Mouse (Mus musculus): ENCODE results near the gene Rab3gap2. TPM values are rescaled to one million over a fixed set of nuclear protein-coding genes. Genes with fewer than 3 reads are reported as not detected.

The Rab3gap2 gene
- polyA plus RNA-seq, 1 experiment: 44.9 TPM

GRCm38 (mm10) chr1:185335231-185335765 is 131.4 kb downstream of the Rab3gap2 start:
- TF ChIP-seq POLR2A (IDR thresholded peaks at IDR 0.05; ENCODE audit: borderline replicate concordance, extremely low read depth, insufficient read depth, insufficient read length, poor library complexity, severe bottlenecking): no peak
- TF ChIP-seq CTCF (IDR thresholded peaks at IDR 0.05; ENCODE audit: borderline replicate concordance, extremely low read depth, insufficient read depth, insufficient read length): no peak
- DNase-seq (ENCODE audit: low read depth): no peak

Other genes starting within 250 kb of the Rab3gap2 start
- gene Mark1, start 204.5 kb upstream of the Rab3gap2 start, polyA plus RNA-seq (2012; rRNA removed): 37.7 and 63.8 TPM in 2 replicates
- 18.2 and 18.9 TPM in 2 replicates for gene Iars2, start 125.3 kb downstream of the Rab3gap2 start, polyA plus RNA-seq (2012; rRNA removed)
- 39.6 and 41.8 TPM in 2 replicates for gene Bpnt1, start 128.0 kb downstream of the Rab3gap2 start, polyA plus RNA-seq (2012; rRNA removed)
- gene Eprs, start 158.9 kb downstream of the Rab3gap2 start, polyA plus RNA-seq (2012; rRNA removed): 26.4 and 44.5 TPM in 2 replicates

Measured in brain, embryonic 14.5 days (tissue).